Mouse (Mus musculus) spleen, adult 2 months (tissue): ENCODE results near the gene Ppa1.

Experiments
- CTCF ChIP-seq: fragments of 200-500 bp; IDR thresholded peaks from 2 replicates; pipeline ENCODE4 v1.5.1; 2011; ENCODE audit warnings: mild to moderate bottlenecking, inconsistent platforms; ENCODE audit not compliant: insufficient read depth, insufficient read length, insufficient replicate concordance; ENCODE audit errors: extremely low read depth
- POLR2A ChIP-seq: fragments of 200-500 bp; IDR thresholded peaks from 2 replicates; pipeline ENCODE4 v1.6.1; 2011; ENCODE audit warnings: low read depth, low read length, inconsistent platforms

- TF ChIP-seq CTCF (no peak), POLR2A (no peak)
Observed at GRCm38 (mm10) chr10:61715462-61715837, 67.1 kb downstream of the Ppa1 start.
